Mouse (Mus musculus) brain, embryonic 14.5 days (tissue): ENCODE data around the gene Kctd4.

Source experiments
- CTCF ChIP-seq: fragments of 200-500 bp; IDR thresholded peaks from 2 replicates; pipeline ENCODE4 v1.5.1; 2012; ENCODE audit warnings: inconsistent platforms, mild to moderate bottlenecking, moderate library complexity, borderline replicate concordance; ENCODE audit not compliant: insufficient read depth, insufficient read length; ENCODE audit errors: extremely low read depth
- POLR2A ChIP-seq: fragments of 200-500 bp; IDR thresholded peaks from 2 replicates; pipeline ENCODE4 v1.6.1; 2012; ENCODE audit warnings: mild to moderate bottlenecking, inconsistent platforms, borderline replicate concordance; ENCODE audit not compliant: poor library complexity, insufficient read depth, insufficient read length, severe bottlenecking; ENCODE audit errors: extremely low read depth

GRCm38 (mm10) chr14:75947674-75948073 lies 7.1 kb upstream of the Kctd4 start:
- TF ChIP-seq POLR2A (no peak), CTCF (no peak)
